Mouse (Mus musculus): ENCODE data around the gene Smim15. TPM values are rescaled to one million over a fixed set of nuclear protein-coding genes. Genes with fewer than 3 reads are reported as not detected.

Gene Smim15
- polyA plus RNA-seq, 1 experiment from 2014 or later = 32.3 TPM

GRCm38 (mm10) chr13:108032789-108033188 lies 11.5 kb upstream of the Smim15 start:
- no peak overlapping the region for H3K9ac ChIP-seq (ENCODE audit: low read depth, low read length)
- H3K4me1 ChIP-seq (ENCODE audit: control insufficient read depth, insufficient read depth, low read length) = no peaks in the 10 kb centered on the region
- no peak overlapping the region for H3K27ac ChIP-seq (ENCODE audit: low read depth, low read length)
- no peaks in the 10 kb centered on the region for H3K36me3 ChIP-seq (ENCODE audit: control insufficient read depth, insufficient read depth, low read length)
- no peak overlapping the region for H3K4me2 ChIP-seq
- ATAC-seq (replicated peaks; ENCODE audit: insufficient number of reproducible peaks, low FRiP score, low TSS enrichment) = no peak
- 0 out of 2 replicates have a peak, but pooled peaks cover 2% of the 10 kb centered on the region for H3K9me3 ChIP-seq (replicated peaks; ENCODE audit: control insufficient read depth, low read length)
- H3K4me3 ChIP-seq (ENCODE audit: low read depth, low read length) = no peak overlapping the region
- H3K27me3 ChIP-seq (ENCODE audit: control insufficient read depth, insufficient read depth, low read length) = no peaks in the 10 kb centered on the region
- WGBS (ENCODE audit: insufficient replicate concordance) = 75% methylated on average over 4 of the region's 4 CpGs

- 43% methylated on average over 6 of the region's 6 CpGs for WGBS (ENCODE audit: insufficient replicate concordance)
- no peak overlapping the region for H3K27ac ChIP-seq (ENCODE audit: low read depth, low read length)
- ATAC-seq (replicated peaks; ENCODE audit: insufficient number of reproducible peaks, low FRiP score, low TSS enrichment) = no peak
Measured at GRCm38 (mm10) chr13:108039375-108039774, 4.9 kb upstream of the Smim15 start.

GRCm38 (mm10) chr13:108039902-108040301 lies 4.3 kb upstream of the Smim15 start:
- WGBS (ENCODE audit: insufficient replicate concordance) = 40% methylated on average over 9 of the region's 9 CpGs
- Histone ChIP-seq H3K9ac (ENCODE audit: low read depth, low read length) (no peak overlapping the region), H3K4me1 (ENCODE audit: control insufficient read depth, insufficient read depth, low read length) (peaks cover 12% of the 10 kb centered on the region), H3K36me3 (ENCODE audit: control insufficient read depth, insufficient read depth, low read length) (no peaks in the 10 kb centered on the region), H3K9me3 (replicated peaks; ENCODE audit: control insufficient read depth, low read length) (no peaks in the 10 kb centered on the region), H3K27me3 (ENCODE audit: control insufficient read depth, insufficient read depth, low read length) (no peaks in the 10 kb centered on the region), H3K4me3 (ENCODE audit: low read depth, low read length) (no peak overlapping the region), H3K4me2 (no peak overlapping the region), H3K27ac (ENCODE audit: low read depth, low read length) (no peak overlapping the region)
- ATAC-seq (replicated peaks; ENCODE audit: insufficient number of reproducible peaks, low FRiP score, low TSS enrichment) = no peak

More at GRCm38 (mm10) chr13:108039375-108039774, 4.9 kb upstream of the Smim15 start:
- Histone ChIP-seq H3K9me3 (replicated peaks; ENCODE audit: control insufficient read depth, low read length) (no peaks in the 10 kb centered on the region), H3K36me3 (ENCODE audit: control insufficient read depth, insufficient read depth, low read length) (no peaks in the 10 kb centered on the region), H3K27me3 (ENCODE audit: control insufficient read depth, insufficient read depth, low read length) (no peaks in the 10 kb centered on the region), H3K4me2 (no peak overlapping the region), H3K4me3 (ENCODE audit: low read depth, low read length) (no peak overlapping the region), H3K9ac (ENCODE audit: low read depth, low read length) (no peak overlapping the region), H3K4me1 (ENCODE audit: control insufficient read depth, insufficient read depth, low read length) (peaks cover 12% of the 10 kb centered on the region)

- no peaks in the 10 kb centered on the region for H3K9me3 ChIP-seq (replicated peaks; ENCODE audit: control insufficient read depth, low read length)
- WGBS (ENCODE audit: insufficient replicate concordance) = 59% methylated on average over 3 of the region's 3 CpGs
- H3K27me3 ChIP-seq (ENCODE audit: control insufficient read depth, insufficient read depth, low read length) = no peaks in the 10 kb centered on the region
Measured at GRCm38 (mm10) chr13:108040451-108040850, 3.8 kb upstream of the Smim15 start.

GRCm38 (mm10) chr13:108041358-108041757 lies 2.9 kb upstream of the Smim15 start:
- Histone ChIP-seq H3K9me3 (replicated peaks; ENCODE audit: control insufficient read depth, low read length) (no peaks in the 10 kb centered on the region), H3K27ac (ENCODE audit: low read depth, low read length) (no peak overlapping the region), H3K27me3 (ENCODE audit: control insufficient read depth, insufficient read depth, low read length) (no peaks in the 10 kb centered on the region), H3K4me3 (ENCODE audit: low read depth, low read length) (no peak overlapping the region), H3K36me3 (ENCODE audit: control insufficient read depth, insufficient read depth, low read length) (no peaks in the 10 kb centered on the region), H3K4me2 (no peak overlapping the region; the same call in 1 of the 2 replicates), H3K4me1 (ENCODE audit: control insufficient read depth, insufficient read depth, low read length) (peaks cover 14% of the 10 kb centered on the region), H3K9ac (ENCODE audit: low read depth, low read length) (no peak overlapping the region)
- WGBS (ENCODE audit: insufficient replicate concordance) = 5% methylated on average over 7 of the region's 7 CpGs
- ATAC-seq (replicated peaks; ENCODE audit: insufficient number of reproducible peaks, low FRiP score, low TSS enrichment) = no peak

More at GRCm38 (mm10) chr13:108040451-108040850, 3.8 kb upstream of the Smim15 start:
- Histone ChIP-seq H3K4me3 (ENCODE audit: low read depth, low read length) (no peak overlapping the region), H3K4me1 (ENCODE audit: control insufficient read depth, insufficient read depth, low read length) (peaks cover 14% of the 10 kb centered on the region), H3K9ac (ENCODE audit: low read depth, low read length) (no peak overlapping the region), H3K4me2 (no peak overlapping the region), H3K36me3 (ENCODE audit: control insufficient read depth, insufficient read depth, low read length) (no peaks in the 10 kb centered on the region), H3K27ac (ENCODE audit: low read depth, low read length) (no peak overlapping the region)
- ATAC-seq (replicated peaks; ENCODE audit: insufficient number of reproducible peaks, low FRiP score, low TSS enrichment) = no peak

GRCm38 (mm10) chr13:108043431-108044221 lies 620 bp upstream of the Smim15 start:
- Histone ChIP-seq H3K4me1 (ENCODE audit: control insufficient read depth, insufficient read depth, low read length) (peaks cover 14% of the 10 kb centered on the region), H3K4me2 (peak overlapping the region; percentile 87), H3K9ac (ENCODE audit: low read depth, low read length) (peak overlapping the region; percentile 96), H3K4me3 (ENCODE audit: low read depth, low read length) (peak overlapping the region; percentile 95), H3K9me3 (replicated peaks; ENCODE audit: control insufficient read depth, low read length) (no peaks in the 10 kb centered on the region), H3K27me3 (ENCODE audit: control insufficient read depth, insufficient read depth, low read length) (no peaks in the 10 kb centered on the region), H3K27ac (ENCODE audit: low read depth, low read length) (peak overlapping the region; percentile 92), H3K36me3 (ENCODE audit: control insufficient read depth, insufficient read depth, low read length) (peaks cover 3% of the 10 kb centered on the region; the same call in 1 of the 2 replicates)
- peak; percentile 16; the same call in 1 of the 2 replicates for ATAC-seq (replicated peaks; ENCODE audit: insufficient number of reproducible peaks, low FRiP score, low TSS enrichment)
- WGBS (ENCODE audit: insufficient replicate concordance) = 5% methylated on average over 23 of the region's 23 CpGs

GRCm38 (mm10) chr13:108045646-108046045 lies 1.4 kb downstream of the Smim15 start:
- ATAC-seq (replicated peaks; ENCODE audit: insufficient number of reproducible peaks, low FRiP score, low TSS enrichment) = no peak
- Histone ChIP-seq H3K9ac (ENCODE audit: low read depth, low read length) (0 out of 2 replicates have a peak overlapping the region, but pooled peaks have one; percentile 39), H3K9me3 (replicated peaks; ENCODE audit: control insufficient read depth, low read length) (no peaks in the 10 kb centered on the region), H3K4me3 (ENCODE audit: low read depth, low read length) (no peak overlapping the region), H3K4me1 (ENCODE audit: control insufficient read depth, insufficient read depth, low read length) (peaks cover 10% of the 10 kb centered on the region; the same call in 1 of the 2 replicates), H3K27me3 (ENCODE audit: control insufficient read depth, insufficient read depth, low read length) (no peaks in the 10 kb centered on the region), H3K36me3 (ENCODE audit: control insufficient read depth, insufficient read depth, low read length) (peaks cover 3% of the 10 kb centered on the region; the same call in 1 of the 2 replicates), H3K27ac (ENCODE audit: low read depth, low read length) (no peak overlapping the region), H3K4me2 (peak overlapping the region; percentile 27)
- 51% methylated on average over 3 of the region's 3 CpGs for WGBS (ENCODE audit: insufficient replicate concordance)

GRCm38 (mm10) chr13:108046071-108046470 lies 1.8 kb downstream of the Smim15 start:
- no peaks in the 10 kb centered on the region for H3K27me3 ChIP-seq (ENCODE audit: control insufficient read depth, insufficient read depth, low read length)
- no peak overlapping the region for H3K4me3 ChIP-seq (ENCODE audit: low read depth, low read length)

More at GRCm38 (mm10) chr13:108046071-108046470, 1.8 kb downstream of the Smim15 start:
- H3K4me1 ChIP-seq (ENCODE audit: control insufficient read depth, insufficient read depth, low read length) = peaks cover 10% of the 10 kb centered on the region; the same call in 1 of the 2 replicates
- 88% methylated on average over 3 of the region's 3 CpGs for whole genome bisulfite sequencing (ENCODE audit: insufficient replicate concordance)
- H3K36me3 ChIP-seq (ENCODE audit: control insufficient read depth, insufficient read depth, low read length) = peaks cover 3% of the 10 kb centered on the region; the same call in 1 of the 2 replicates
- peak overlapping the region; percentile 27; the same call in 1 of the 2 replicates for H3K4me2 ChIP-seq
- ATAC-seq (replicated peaks; ENCODE audit: insufficient number of reproducible peaks, low FRiP score, low TSS enrichment) = no peak
- H3K9me3 ChIP-seq (replicated peaks; ENCODE audit: control insufficient read depth, low read length) = no peaks in the 10 kb centered on the region
- 0 out of 2 replicates have a peak overlapping the region, but pooled peaks have one; percentile 39 for H3K9ac ChIP-seq (ENCODE audit: low read depth, low read length)
- H3K27ac ChIP-seq (ENCODE audit: low read depth, low read length) = no peak overlapping the region
